Mouse (Mus musculus) inflammation-experienced regulatory T-cells (primary cell): ENCODE measurements around the gene D630003M21Rik. TPM values are rescaled to one million over a fixed set of nuclear protein-coding genes. Genes with fewer than 3 reads are reported as not detected.

Experiments used
- polyA plus RNA-seq, 2 experiments: library from polyadenylated mRNA; unstranded; fragments of 100-300 nt; shearing (Covaris generic); gene quantifications; one replicate each; pipeline ENCODE4 v1.2.1; 2017

The D630003M21Rik gene
- polyA plus RNA-seq: under 1 TPM; 0.05 to 0.50 TPM

DNA sequence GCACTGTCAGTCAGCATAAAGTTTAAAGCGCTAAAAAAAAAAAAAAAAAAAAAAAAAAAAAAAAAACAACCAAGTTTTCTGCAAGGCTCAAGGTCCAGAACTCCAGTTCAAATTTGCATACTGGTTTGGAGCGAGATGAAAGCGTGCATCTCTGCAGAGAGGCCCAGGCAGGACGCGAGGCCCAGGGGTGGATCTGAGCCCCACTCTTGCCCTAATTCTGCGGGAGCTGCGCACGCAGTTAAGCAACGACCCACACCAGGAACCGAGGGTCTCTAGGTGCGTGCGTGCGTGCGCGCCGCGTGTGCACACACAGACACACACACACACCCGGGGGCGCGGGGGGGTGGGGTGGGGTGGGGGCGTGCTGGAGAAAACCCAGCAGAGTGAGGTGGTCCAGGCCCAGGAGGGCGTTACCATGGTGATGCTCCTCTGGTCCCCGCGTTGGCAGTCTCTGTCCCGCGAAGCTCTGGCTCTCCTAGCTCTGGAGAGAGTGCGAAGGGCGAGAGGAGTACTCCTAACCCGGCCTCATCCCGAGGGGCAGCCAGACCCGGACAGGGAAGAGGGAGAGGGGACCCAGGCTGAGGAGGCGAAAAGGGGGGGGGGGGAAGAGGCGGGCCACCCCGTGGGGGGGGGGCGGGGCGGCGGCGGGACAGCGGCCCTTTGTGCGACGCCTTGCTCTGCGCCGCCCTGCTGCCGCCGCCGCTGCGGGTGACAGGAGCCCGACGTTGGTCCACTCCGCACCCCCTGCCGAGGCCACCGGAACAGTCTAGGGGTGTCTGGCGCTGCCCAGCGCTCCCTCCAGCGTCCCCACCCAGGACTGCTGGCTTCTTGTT, at the start of gene D630003M21Rik:
Gene D630003M21Rik, minus strand, starts transcription at position 553 of the 833 bp plus-strand sequence.

DNA sequence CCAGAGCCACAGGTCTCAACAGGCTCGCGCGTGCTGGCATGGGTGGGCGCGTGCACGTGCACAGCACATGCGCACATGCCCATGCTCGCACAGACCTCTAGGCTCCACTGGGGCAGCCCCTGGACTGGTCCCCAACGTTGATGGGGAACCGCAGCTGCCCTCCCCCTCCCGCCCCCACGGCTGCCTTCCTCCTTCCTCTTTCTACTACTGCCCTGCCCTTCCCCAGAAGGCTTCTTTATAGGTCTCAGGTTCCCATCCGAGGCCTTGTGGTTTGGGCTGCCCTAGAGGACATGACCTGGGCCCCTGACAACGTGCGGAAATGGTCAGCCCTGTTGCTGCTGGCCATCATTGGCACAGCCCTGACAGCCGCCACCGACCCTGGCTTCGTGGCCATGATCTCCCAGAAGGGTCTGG, 29.0 kb upstream of the D630003M21Rik start, which contains the start of gene Bpi:
Gene Bpi, plus strand, starts transcription at position 90 of the 414 bp plus-strand sequence.

DNA sequence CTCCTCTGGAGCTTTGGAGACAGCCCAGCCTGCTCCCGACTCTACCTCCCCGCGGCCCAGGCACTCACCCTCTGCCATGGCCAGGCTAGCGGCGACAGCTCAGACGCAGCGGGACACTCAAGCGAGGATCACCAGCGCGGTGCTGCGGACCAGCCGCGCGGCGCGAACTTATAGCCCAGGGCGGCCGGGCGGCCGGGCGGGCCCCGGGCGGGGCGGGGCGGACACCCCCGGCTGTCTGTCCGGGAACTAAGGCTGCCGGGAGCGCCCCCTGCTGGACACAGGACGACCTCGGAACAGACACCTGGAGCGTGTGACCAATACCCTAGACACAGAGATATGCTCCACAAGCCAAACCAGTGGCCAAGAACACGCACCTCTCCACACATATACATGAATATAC, 82.8 kb downstream of the D630003M21Rik start, which contains the start of gene Tgm2:
Gene Tgm2, minus strand, starts transcription at position 214 of the 400 bp plus-strand sequence.

Other genes starting within 250 kb of the D630003M21Rik start
- 10 to 100 TPM; 21.9 to 25.1 TPM for gene Tti1, start 200.8 kb downstream of the D630003M21Rik start, polyA plus RNA-seq
- gene Rprd1b, start 200.7 kb downstream of the D630003M21Rik start, polyA plus RNA-seq: 10 to 100 TPM; 25.4 to 32.0 TPM
- gene Tgm2, start 82.8 kb downstream of the D630003M21Rik start, polyA plus RNA-seq: 1 to 10 TPM; 4.0 to 4.9 TPM
- under 1 TPM in 1 of 2 experiments, not detected in 1; 0.47 TPM for gene Bpi, start 28.9 kb upstream of the D630003M21Rik start, polyA plus RNA-seq
- 1 to 10 TPM; 2.2 to 4.7 TPM for gene Lbp, start 77.3 kb upstream of the D630003M21Rik start, polyA plus RNA-seq
- gene Snhg11, start 146.4 kb upstream of the D630003M21Rik start, polyA plus RNA-seq: 1 to 10 TPM in 1 of 2 experiments, under 1 TPM in 1; 0.37 to 1.6 TPM
- gene Ralgapb, start 180.6 kb upstream of the D630003M21Rik start, polyA plus RNA-seq: 10 to 100 TPM; 39.0 to 39.9 TPM